Mouse (Mus musculus) testis, adult 2 months (tissue): ENCODE measurements around the gene Cd300a.

Source experiments
- CTCF ChIP-seq: fragments of 200-500 bp; IDR thresholded peaks from 2 replicates; pipeline ENCODE4 v1.5.1; 2012; ENCODE audit warnings: low read depth, mild to moderate bottlenecking, inconsistent platforms, low read length, moderate library complexity; ENCODE audit not compliant: control insufficient read depth, insufficient read depth, insufficient replicate concordance
- POLR2A ChIP-seq: fragments of 200-500 bp; IDR thresholded peaks from 2 replicates; pipeline ENCODE4 v1.6.1; 2012; ENCODE audit warnings: low read depth, mild to moderate bottlenecking, inconsistent platforms, low read length, moderate library complexity; ENCODE audit not compliant: control insufficient read depth

- TF ChIP-seq CTCF (no peak), POLR2A (no peak)
These were observed 25.1 kb downstream of the Cd300a start for GRCm38 (mm10) chr11:114914978-114915377.
